Mouse (Mus musculus) G1E (cell line): ENCODE results near the gene Scyl1.

Source experiments
- CTCF ChIP-seq: IDR thresholded peaks from 2 replicates; pipeline ENCODE4 v1.5.1; 2012; ENCODE audit warnings: low read depth, low read length, inconsistent platforms, mixed read lengths
- GATA1 ChIP-seq: IDR thresholded peaks from 2 replicates; pipeline ENCODE4 v1.6.1; 2012; ENCODE audit warnings: borderline replicate concordance, low read length, inconsistent platforms, mixed read lengths
- GATA2 ChIP-seq: IDR thresholded peaks from 2 replicates; pipeline ENCODE4 v1.6.1; 2012; ENCODE audit warnings: low read depth, low read length, inconsistent platforms, borderline replicate concordance
- POLR2AphosphoS5 ChIP-seq: IDR thresholded peaks from 2 replicates; pipeline ENCODE4 v1.6.1; 2012; ENCODE audit warnings: low read depth, low read length, inconsistent platforms; ENCODE audit not compliant: insufficient replicate concordance
- TAL1 ChIP-seq: conservative IDR thresholded peaks from 2 replicates; pipeline ENCODE4 v1.6.1; 2012; ENCODE audit warnings: low read depth, low read length, inconsistent platforms, mixed read lengths

- TF ChIP-seq CTCF (no peak), GATA2 (no peak), POLR2AphosphoS5 (no peak), GATA1 (no peak), TAL1 (no peak)
These were observed 27.6 kb downstream of the Scyl1 start for GRCm38 (mm10) chr19:5743576-5743975.
